Mouse (Mus musculus): ENCODE data around the gene Cyp2c23. TPM values are rescaled to one million over a fixed set of nuclear protein-coding genes. Genes with fewer than 3 reads are reported as not detected.

Cyp2c23 gene
- polyA plus RNA-seq, 1 experiment = 0.17 TPM

GRCm38 (mm10) chr19:44004261-44004660, 24.7 kb downstream of the Cyp2c23 start:
- Histone ChIP-seq H3K4me1 (ENCODE audit: control insufficient read depth, insufficient read depth, low read length) (no peaks in the 10 kb centered on the region; the same call in 1 of the 2 replicates), H3K4me3 (ENCODE audit: insufficient read depth, low read length) (no peak overlapping the region), H3K27ac (ENCODE audit: insufficient read depth, low read length) (no peak overlapping the region)
- TF ChIP-seq CTCF (IDR thresholded peaks at IDR 0.05; ENCODE audit: extremely low read depth, insufficient read depth, low read length) = no peak
- TF ChIP-seq POLR2A (IDR thresholded peaks at IDR 0.05; ENCODE audit: extremely low read depth, insufficient read depth, low read length) = no peak

- Histone ChIP-seq H3K27ac (ENCODE audit: insufficient read depth, low read length) (no peak overlapping the region), H3K4me3 (ENCODE audit: insufficient read depth, low read length) (no peak overlapping the region), H3K4me1 (ENCODE audit: control insufficient read depth, insufficient read depth, low read length) (peaks cover 2% of the 10 kb centered on the region; the same call in 1 of the 2 replicates)
- TF ChIP-seq POLR2A (IDR thresholded peaks at IDR 0.05; ENCODE audit: extremely low read depth, insufficient read depth, low read length) = no peak
- TF ChIP-seq CTCF (IDR thresholded peaks at IDR 0.05; ENCODE audit: extremely low read depth, insufficient read depth, low read length) = no peak
These were observed 28.3 kb downstream of the Cyp2c23 start for GRCm38 (mm10) chr19:44000720-44001119.

GRCm38 (mm10) chr19:44000061-44000460, 28.9 kb downstream of the Cyp2c23 start:
- Histone ChIP-seq H3K4me1 (ENCODE audit: control insufficient read depth, insufficient read depth, low read length) (peaks cover 2% of the 10 kb centered on the region; the same call in 1 of the 2 replicates), H3K27ac (ENCODE audit: insufficient read depth, low read length) (no peak overlapping the region), H3K4me3 (ENCODE audit: insufficient read depth, low read length) (no peak overlapping the region)
- TF ChIP-seq POLR2A (IDR thresholded peaks at IDR 0.05; ENCODE audit: extremely low read depth, insufficient read depth, low read length) = no peak
- no peak for TF ChIP-seq CTCF (IDR thresholded peaks at IDR 0.05; ENCODE audit: extremely low read depth, insufficient read depth, low read length)

- no peak for TF ChIP-seq CTCF (IDR thresholded peaks at IDR 0.05; ENCODE audit: extremely low read depth, insufficient read depth, low read length)
- no peak for TF ChIP-seq POLR2A (IDR thresholded peaks at IDR 0.05; ENCODE audit: extremely low read depth, insufficient read depth, low read length)
- H3K4me1 ChIP-seq (ENCODE audit: control insufficient read depth, insufficient read depth, low read length) = peaks cover 2% of the 10 kb centered on the region; the same call in 1 of the 2 replicates
These were observed 30.0 kb downstream of the Cyp2c23 start for GRCm38 (mm10) chr19:43998802-43999527.

GRCm38 (mm10) chr19:43998101-43998500, 30.9 kb downstream of the Cyp2c23 start:
- no peak overlapping the region for H3K27ac ChIP-seq (ENCODE audit: insufficient read depth, low read length)
- H3K4me3 ChIP-seq (ENCODE audit: insufficient read depth, low read length) = no peak overlapping the region
- TF ChIP-seq POLR2A (IDR thresholded peaks at IDR 0.05; ENCODE audit: extremely low read depth, insufficient read depth, low read length) (no peak), CTCF (IDR thresholded peaks at IDR 0.05; ENCODE audit: extremely low read depth, insufficient read depth, low read length) (no peak)
- H3K4me1 ChIP-seq (ENCODE audit: control insufficient read depth, insufficient read depth, low read length) = peaks cover 2% of the 10 kb centered on the region; the same call in 1 of the 2 replicates

More at GRCm38 (mm10) chr19:43998802-43999527, 30.0 kb downstream of the Cyp2c23 start:
- Histone ChIP-seq H3K4me3 (ENCODE audit: insufficient read depth, low read length) (no peak overlapping the region), H3K27ac (ENCODE audit: insufficient read depth, low read length) (no peak overlapping the region)

- Histone ChIP-seq H3K4me3 (ENCODE audit: insufficient read depth, low read length) (no peak overlapping the region), H3K4me1 (ENCODE audit: control insufficient read depth, insufficient read depth, low read length) (peaks cover 2% of the 10 kb centered on the region; the same call in 1 of the 2 replicates), H3K27ac (ENCODE audit: insufficient read depth, low read length) (no peak overlapping the region)
- TF ChIP-seq POLR2A (IDR thresholded peaks at IDR 0.05; ENCODE audit: extremely low read depth, insufficient read depth, low read length) (no peak), CTCF (IDR thresholded peaks at IDR 0.05; ENCODE audit: extremely low read depth, insufficient read depth, low read length) (no peak)
These were observed 33.6 kb downstream of the Cyp2c23 start for GRCm38 (mm10) chr19:43995427-43995826.

- Histone ChIP-seq H3K4me3 (ENCODE audit: insufficient read depth, low read length) (no peak overlapping the region), H3K27ac (ENCODE audit: insufficient read depth, low read length) (no peak overlapping the region), H3K4me1 (ENCODE audit: control insufficient read depth, insufficient read depth, low read length) (no peaks in the 10 kb centered on the region)
- no peak for TF ChIP-seq POLR2A (IDR thresholded peaks at IDR 0.05; ENCODE audit: extremely low read depth, insufficient read depth, low read length)
- TF ChIP-seq CTCF (IDR thresholded peaks at IDR 0.05; ENCODE audit: extremely low read depth, insufficient read depth, low read length) = no peak
These were observed 36.5 kb downstream of the Cyp2c23 start for GRCm38 (mm10) chr19:43992464-43992863.

- Histone ChIP-seq H3K27ac (ENCODE audit: insufficient read depth, low read length) (no peak overlapping the region), H3K4me3 (ENCODE audit: insufficient read depth, low read length) (no peak overlapping the region), H3K4me1 (ENCODE audit: control insufficient read depth, insufficient read depth, low read length) (no peaks in the 10 kb centered on the region)
- TF ChIP-seq CTCF (IDR thresholded peaks at IDR 0.05; ENCODE audit: extremely low read depth, insufficient read depth, low read length) = no peak
- TF ChIP-seq POLR2A (IDR thresholded peaks at IDR 0.05; ENCODE audit: extremely low read depth, insufficient read depth, low read length) = no peak
These were observed 38.6 kb downstream of the Cyp2c23 start for GRCm38 (mm10) chr19:43990362-43990761.

- no peak within 1 kb of the TSS for H3K27ac ChIP-seq (ENCODE audit: insufficient read depth, low read length)
- H3K4me1 ChIP-seq (ENCODE audit: control insufficient read depth, insufficient read depth, low read length) = no peaks in the 10 kb centered on the region
- no peak within 1 kb of the TSS for H3K4me3 ChIP-seq (ENCODE audit: insufficient read depth, low read length)
- TF ChIP-seq CTCF (IDR thresholded peaks at IDR 0.05; ENCODE audit: extremely low read depth, insufficient read depth, low read length) = no peak
- no peak for TF ChIP-seq POLR2A (IDR thresholded peaks at IDR 0.05; ENCODE audit: extremely low read depth, insufficient read depth, low read length)
These were observed 42.8 kb downstream of the Cyp2c23 start, which contains the start of gene Cpn1 for GRCm38 (mm10) chr19:43986069-43986794. Gene Cpn1 (minus strand): TSS chr19:43986556.
